Mouse (Mus musculus): Measurements from ENCODE around the gene Abl1.
"Not testable (repeated sequence)": the region's sequence is repeated elsewhere in the genome, so short reads cannot be mapped to it uniquely, and the experiment has no call there.

- peak in 1 of 2 experiments; percentile 22; a peak in 1 of 4 replicates for TF ChIP-seq CTCF (conservative IDR thresholded peaks at IDR 0.05 in 1 of 2, IDR thresholded peaks at IDR 0.05 in 1 of 2; ENCODE audit: low read depth in 2 of 2, low read length in 2 of 2)
- not testable (repeated sequence) for TF ChIP-seq UBTF (IDR thresholded peaks at IDR 0.05; ENCODE audit: low read depth, low read length); NRF1 (IDR thresholded peaks at IDR 0.05; ENCODE audit: low read depth, low read length); POLR2AphosphoS2 (IDR thresholded peaks at IDR 0.05; ENCODE audit: low read depth, low read length); GABPA (IDR thresholded peaks at IDR 0.05; ENCODE audit: insufficient replicate concordance, low read depth, low read length); MAX (IDR thresholded peaks at IDR 0.05; ENCODE audit: low read length)
Observed at GRCm38 (mm10) chr2:31681051-31681707, 7.0 kb upstream of the Abl1 start.

All from CH12.LX (cell line).